Mouse (Mus musculus) heart, embryonic 12.5 days (tissue): Measurements from ENCODE around the gene Filip1l. TPM values are rescaled to one million over a fixed set of nuclear protein-coding genes. Genes with fewer than 3 reads are reported as not detected.

Experiments used
- ATAC-seq: fragments of 200-750 bp; cut with Nextera tagmentation; 2 replicates; pipeline ENCODE4 v1.8.0; 2017; ENCODE audit warnings: moderate TSS enrichment, moderate library complexity; ENCODE audit not compliant: insufficient number of reproducible peaks, low FRiP score
- H3K27ac ChIP-seq: fragments of 300-500 bp; sonication (generic); 2 replicates; pipeline ENCODE4 v1.5.1; 2016; ENCODE audit warnings: mild to moderate bottlenecking, moderate library complexity; ENCODE audit not compliant: poor library complexity, severe bottlenecking
- H3K27me3 ChIP-seq: fragments of 300-500 bp; sonication (generic); replicated peaks from 2 replicates; pipeline ENCODE4 v1.6.1; 2016; ENCODE audit warnings: mild to moderate bottlenecking, moderate library complexity
- H3K36me3 ChIP-seq: fragments of 300-500 bp; sonication (generic); 2 replicates; pipeline ENCODE4 v1.6.1; 2016; ENCODE audit warnings: mild to moderate bottlenecking, moderate library complexity
- H3K4me1 ChIP-seq: fragments of 300-500 bp; sonication (generic); replicated peaks from 2 replicates; pipeline ENCODE4 v1.6.1; 2016; ENCODE audit warnings: mild to moderate bottlenecking
- H3K4me2 ChIP-seq: fragments of 300-500 bp; sonication (generic); 2 replicates; pipeline ENCODE4 v1.6.1; 2016; ENCODE audit warnings: mild to moderate bottlenecking, moderate library complexity
- H3K4me3 ChIP-seq: fragments of 300-500 bp; sonication (generic); 2 replicates; pipeline ENCODE4 v1.5.1; 2016; ENCODE audit warnings: mild to moderate bottlenecking
- H3K9ac ChIP-seq: fragments of 300-500 bp; sonication (generic); 2 replicates; pipeline ENCODE4 v1.6.1; 2016; ENCODE audit warnings: mild to moderate bottlenecking, moderate library complexity
- H3K9me3 ChIP-seq: fragments of 300-500 bp; sonication (generic); replicated peaks from 2 replicates; pipeline ENCODE4 v1.6.1; 2016; ENCODE audit warnings: mild to moderate bottlenecking, moderate library complexity
- WGBS: fragments of 180-500 bp; shearing (Covaris S2); methylation state at CpG from one replicate; pipeline ENCODE4 v1.1.7; 2016; 5-methylcytosine and 5-hydroxymethylcytosine counted together
- polyA plus RNA-seq: library from polyadenylated mRNA; unstranded; fragments of >200 nt; fragmentation: Nextera tagmentation; extraction: Ambion mirVana; gene quantifications from 2 replicates; pipeline ENCODE4 v1.2.1, GENCODE M21; 2016

Gene Filip1l
- polyA plus RNA-seq, 1 experiment from 2014 or later = 27.8 TPM

DNA sequence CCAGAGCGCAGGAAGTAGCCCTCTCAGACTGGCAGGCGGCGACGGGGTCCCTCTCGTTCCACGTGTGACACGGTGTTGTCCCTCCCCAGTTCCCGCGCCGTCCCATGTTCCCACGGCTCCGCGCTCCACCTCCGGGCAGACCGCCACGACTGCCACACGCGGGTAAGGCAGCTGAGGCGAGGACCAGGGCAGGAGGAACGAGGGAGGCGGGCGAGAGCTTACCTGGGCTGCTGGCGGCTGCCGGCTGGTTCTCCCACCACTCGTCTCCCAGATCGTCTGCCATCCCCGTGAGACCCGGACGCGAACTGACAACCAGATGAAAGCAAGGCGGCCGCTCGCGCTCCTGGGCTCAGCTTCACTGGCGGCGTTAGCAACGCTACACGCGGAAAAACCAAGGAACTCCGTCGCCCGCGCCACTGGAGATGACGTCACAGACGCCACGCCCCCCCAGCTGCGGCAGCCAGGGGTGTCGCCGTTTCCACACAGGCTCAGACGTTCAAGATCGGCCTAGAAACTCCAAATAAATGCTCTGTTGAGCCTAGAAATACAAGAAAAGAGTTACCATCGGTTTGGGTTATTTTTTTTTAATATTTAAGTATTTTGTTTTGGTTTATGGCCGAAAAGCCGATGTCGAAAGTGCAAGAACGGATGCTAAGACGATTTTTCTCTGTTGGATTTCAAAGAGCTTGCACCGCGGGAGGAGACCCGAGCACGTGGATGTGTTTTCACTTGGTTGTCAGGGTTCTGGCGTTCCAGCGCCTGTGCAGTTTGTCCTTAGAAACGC lies 253.7 kb downstream of the Filip1l start, which contains the start of gene Cmss1:
Cmss1 (minus strand) TSS at position 421 of the 784 bp plus-strand sequence.
- Histone ChIP-seq H3K9me3 (0 out of 2 replicates have a peak, but pooled peaks cover 3% of the 10 kb centered on the region), H3K36me3 (no peaks in the 10 kb centered on the region), H3K27ac (no peak within 1 kb of the TSS), H3K4me1 (peaks cover 10% of the 10 kb centered on the region), H3K4me2 (peak within 1 kb of the TSS; percentile 81), H3K27me3 (no peaks in the 10 kb centered on the region), H3K4me3 (peak within 1 kb of the TSS; percentile 99), H3K9ac (peak within 1 kb of the TSS; percentile 81)
- under 1% methylated on average over 64 of the region's 64 CpGs for WGBS
- ATAC-seq = peak; percentile 90

DNA sequence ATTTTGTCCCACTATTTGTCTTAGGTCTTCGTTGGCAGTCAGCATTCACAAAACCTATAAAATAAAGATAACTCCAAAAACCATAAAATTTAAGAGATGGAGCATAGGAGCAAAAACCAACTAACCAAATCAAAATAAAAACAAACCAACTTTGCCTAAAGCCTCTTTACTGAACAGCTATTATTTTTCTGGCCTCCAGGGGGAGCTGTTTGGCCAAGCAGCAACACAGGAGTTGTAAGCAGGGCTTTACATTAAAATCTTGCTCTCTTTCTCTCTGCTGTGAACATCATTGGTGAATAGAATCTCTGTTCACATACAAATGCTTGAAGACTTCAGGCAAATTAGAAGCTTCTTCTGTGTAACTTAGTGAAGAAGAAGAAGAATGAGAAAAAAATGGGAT lies 258.9 kb downstream of the Filip1l start:
- Histone ChIP-seq H3K4me1 (peaks cover 4% of the 10 kb centered on the region), H3K4me2 (no peak overlapping the region), H3K27ac (no peak overlapping the region), H3K36me3 (no peaks in the 10 kb centered on the region), H3K9me3 (0 out of 2 replicates have a peak, but pooled peaks cover 3% of the 10 kb centered on the region), H3K4me3 (no peak overlapping the region), H3K27me3 (no peaks in the 10 kb centered on the region), H3K9ac (no peak overlapping the region)
- WGBS = 3% methylated on average over 1 of the region's 1 CpGs
- no peak for ATAC-seq

Other genes with a start within 250 kb of the Filip1l start
- 57.2 and 58.3 TPM in 2 replicates for gene Tomm70a, start 231.4 kb upstream of the Filip1l start, polyA plus RNA-seq
- 39.7 and 40.8 TPM in 2 replicates for gene Nit2, start 185.8 kb upstream of the Filip1l start, polyA plus RNA-seq
- gene Tbc1d23, start 121.6 kb upstream of the Filip1l start, polyA plus RNA-seq = 20.6 and 25.3 TPM in 2 replicates
- gene Tmem30c, start 60.2 kb upstream of the Filip1l start, polyA plus RNA-seq = 0.08 TPM in 1 of 2 replicates, not detected in the other